Mouse (Mus musculus): ENCODE measurements around the gene Phf12. TPM values are rescaled to one million over a fixed set of nuclear protein-coding genes. Genes with fewer than 3 reads are reported as not detected.

Gene Phf12
- polyA plus RNA-seq, 1 experiment from 2014 or later: 30.6 TPM

- peaks cover 54% of the 10 kb centered on the region for H3K27me3 ChIP-seq
- H3K36me3 ChIP-seq: peaks cover 12% of the 10 kb centered on the region; the same call in 1 of the 2 replicates
Measured at GRCm38 (mm10) chr11:77974325-77974724, 8.2 kb upstream of the Phf12 start.

DNA sequence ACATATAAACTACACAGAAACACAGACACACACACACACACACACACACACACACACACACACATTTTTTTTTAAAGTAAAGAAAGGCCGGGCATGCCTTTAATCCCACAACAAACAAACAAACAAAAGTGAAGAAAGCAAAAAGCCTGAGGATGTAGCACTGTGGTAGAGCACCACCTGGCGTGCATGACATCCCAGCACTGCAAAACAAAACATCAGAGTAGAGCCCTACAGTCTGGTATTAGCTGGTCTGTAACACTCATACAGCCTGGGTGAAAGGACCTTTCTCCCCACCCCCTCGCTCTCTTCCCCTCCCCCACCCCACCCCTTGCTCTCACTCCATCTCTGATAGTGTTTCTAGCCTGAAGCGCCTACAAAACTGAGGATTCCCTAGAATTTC is 6.7 kb upstream of the Phf12 start:
- H3K4me3 ChIP-seq: no peak overlapping the region
- H3K4me1 ChIP-seq: 0 out of 2 replicates have a peak, but pooled peaks cover 3% of the 10 kb centered on the region
- no peak for ATAC-seq (ENCODE audit: low FRiP score)
- 0 out of 2 replicates have a peak, but pooled peaks cover 5% of the 10 kb centered on the region for H3K36me3 ChIP-seq
- peaks cover 54% of the 10 kb centered on the region for H3K27me3 ChIP-seq
- no peak overlapping the region for H3K4me2 ChIP-seq (replicated peaks)
- H3K27ac ChIP-seq: no peak overlapping the region
- no peaks in the 10 kb centered on the region for H3K9me3 ChIP-seq (replicated peaks)
- 39% methylated on average over 4 of the region's 4 CpGs for WGBS
- no peak overlapping the region for H3K9ac ChIP-seq

More at GRCm38 (mm10) chr11:77974325-77974724, 8.2 kb upstream of the Phf12 start:
- H3K4me3 ChIP-seq: no peak overlapping the region
- 0 out of 2 replicates have a peak, but pooled peaks have one; percentile 3 for ATAC-seq (ENCODE audit: low FRiP score)
- H3K4me1 ChIP-seq: no peaks in the 10 kb centered on the region
- 52% methylated on average over 15 of the region's 15 CpGs for WGBS
- no peak overlapping the region for H3K9ac ChIP-seq
- H3K4me2 ChIP-seq (replicated peaks): no peak overlapping the region
- no peaks in the 10 kb centered on the region for H3K9me3 ChIP-seq (replicated peaks)
- no peak overlapping the region for H3K27ac ChIP-seq

DNA sequence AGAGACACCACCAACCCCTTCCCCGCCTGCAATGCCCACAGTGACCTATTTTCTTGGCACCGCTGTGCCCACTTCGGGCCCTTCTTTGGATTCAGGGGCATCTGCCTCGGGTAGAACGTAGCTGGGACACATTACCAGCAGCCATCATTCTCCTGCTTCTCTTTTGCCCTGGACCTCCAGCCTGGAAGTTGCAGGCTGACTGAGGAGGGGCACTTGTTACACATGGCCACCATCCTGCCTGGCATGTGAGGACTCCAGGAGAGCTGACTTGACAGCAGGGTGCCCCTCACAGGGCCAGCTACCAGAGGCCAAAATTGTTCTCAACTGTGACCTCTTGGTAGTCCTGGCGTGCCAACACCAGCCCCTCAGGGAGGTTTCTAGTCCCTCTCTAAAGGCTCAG is 4.4 kb upstream of the Phf12 start:
- Histone ChIP-seq H3K9me3 (replicated peaks) (no peaks in the 10 kb centered on the region), H3K4me3 (no peak overlapping the region), H3K27me3 (peaks cover 46% of the 10 kb centered on the region), H3K9ac (no peak overlapping the region), H3K27ac (no peak overlapping the region), H3K4me2 (replicated peaks) (no peak overlapping the region), H3K4me1 (peaks cover 6% of the 10 kb centered on the region; the same call in 1 of the 2 replicates), H3K36me3 (0 out of 2 replicates have a peak, but pooled peaks cover 5% of the 10 kb centered on the region)
- WGBS: 84% methylated on average over 6 of the region's 6 CpGs
- ATAC-seq (ENCODE audit: low FRiP score): no peak

GRCm38 (mm10) chr11:77979221-77979809 is 3.2 kb upstream of the Phf12 start:
- Histone ChIP-seq H3K4me1 (peaks cover 6% of the 10 kb centered on the region; the same call in 1 of the 2 replicates), H3K4me2 (replicated peaks) (no peak overlapping the region), H3K27me3 (peaks cover 36% of the 10 kb centered on the region), H3K36me3 (0 out of 2 replicates have a peak, but pooled peaks cover 5% of the 10 kb centered on the region), H3K9me3 (replicated peaks) (no peaks in the 10 kb centered on the region), H3K27ac (no peak overlapping the region), H3K4me3 (no peak overlapping the region), H3K9ac (no peak overlapping the region)
- ATAC-seq (ENCODE audit: low FRiP score): no peak
- WGBS: 84% methylated on average over 8 of the region's 8 CpGs

- ATAC-seq (ENCODE audit: low FRiP score): no peak
- H3K4me2 ChIP-seq (replicated peaks): no peak overlapping the region
- no peak overlapping the region for H3K9ac ChIP-seq
- peaks cover 27% of the 10 kb centered on the region for H3K27me3 ChIP-seq
- 35% methylated on average over 11 of the region's 11 CpGs for WGBS
- H3K4me1 ChIP-seq: peaks cover 14% of the 10 kb centered on the region
- H3K36me3 ChIP-seq: 0 out of 2 replicates have a peak, but pooled peaks cover 5% of the 10 kb centered on the region
- no peak overlapping the region for H3K27ac ChIP-seq
- H3K4me3 ChIP-seq: no peak overlapping the region
- no peaks in the 10 kb centered on the region for H3K9me3 ChIP-seq (replicated peaks)
Measured at GRCm38 (mm10) chr11:77980281-77981204, 2.0 kb upstream of the Phf12 start.

GRCm38 (mm10) chr11:77981609-77982440 is 729 bp upstream of the Phf12 start:
- H3K4me1 ChIP-seq: peaks cover 23% of the 10 kb centered on the region
- H3K4me3 ChIP-seq: peak overlapping the region; percentile 100
- peaks cover 8% of the 10 kb centered on the region; the same call in 1 of the 2 replicates for H3K36me3 ChIP-seq
- peak; percentile 88 for ATAC-seq (ENCODE audit: low FRiP score)
- H3K9me3 ChIP-seq (replicated peaks): no peaks in the 10 kb centered on the region
- whole genome bisulfite sequencing: 0% methylated on average over 29 of the region's 29 CpGs
- peaks cover 16% of the 10 kb centered on the region for H3K27me3 ChIP-seq
- H3K9ac ChIP-seq: no peak overlapping the region
- peak overlapping the region; percentile 49 for H3K4me2 ChIP-seq (replicated peaks)
- H3K27ac ChIP-seq: peak overlapping the region; percentile 95

- no peaks in the 10 kb centered on the region for H3K9me3 ChIP-seq (replicated peaks)
Measured at GRCm38 (mm10) chr11:77983191-77983936, 810 bp downstream of the Phf12 start.

DNA sequence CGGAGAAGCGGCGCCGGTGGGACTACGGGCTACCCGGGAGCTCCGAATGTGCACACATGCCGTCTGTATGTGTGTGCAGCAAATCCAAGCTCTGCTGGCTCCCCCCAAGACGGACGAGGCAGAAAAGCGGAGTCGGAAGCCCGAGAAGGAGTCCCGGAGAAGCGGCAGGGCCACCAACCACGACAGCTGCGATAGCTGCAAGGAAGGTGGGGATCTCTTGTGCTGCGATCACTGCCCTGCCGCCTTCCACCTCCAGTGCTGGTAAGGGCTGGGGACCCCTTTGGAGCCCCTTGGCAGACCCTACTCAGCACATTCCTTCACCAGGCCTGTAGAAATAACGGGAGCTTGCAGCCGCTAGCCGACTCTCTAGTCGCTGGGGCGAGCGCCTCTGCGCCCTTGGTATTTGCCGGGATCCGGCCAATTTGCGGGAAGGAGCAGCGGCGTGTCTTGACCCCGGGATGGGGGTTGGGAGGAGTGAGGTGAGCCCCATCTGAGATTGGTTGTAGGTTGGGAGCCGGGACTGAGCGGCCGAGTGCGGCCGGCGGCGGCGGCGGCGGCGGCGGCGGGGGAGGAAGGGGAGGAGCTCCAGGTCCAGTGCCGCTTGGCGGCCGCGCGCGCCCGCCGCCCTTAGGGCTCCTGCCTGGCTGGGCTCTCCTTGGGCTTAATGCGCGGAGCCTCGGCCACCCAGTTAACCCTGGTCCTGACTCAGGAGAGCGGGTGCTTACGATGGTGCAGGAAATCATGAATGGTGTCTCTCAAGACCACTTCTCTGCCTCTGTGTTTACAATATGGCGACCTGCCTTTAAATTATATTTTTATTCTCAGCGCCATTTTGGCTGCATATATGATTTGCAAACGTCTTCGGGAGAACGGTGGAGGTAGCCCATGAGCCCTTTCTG is 1.6 kb downstream of the Phf12 start:
- ATAC-seq (ENCODE audit: low FRiP score): 0 out of 2 replicates have a peak, but pooled peaks have one; percentile 2
- H3K4me2 ChIP-seq (replicated peaks): peak overlapping the region; percentile 72

More at GRCm38 (mm10) chr11:77983191-77983936, 810 bp downstream of the Phf12 start:
- Histone ChIP-seq H3K36me3 (peaks cover 9% of the 10 kb centered on the region), H3K4me3 (peak overlapping the region; percentile 100), H3K4me2 (replicated peaks) (peak overlapping the region; percentile 72), H3K27me3 (peaks cover under 1% of the 10 kb centered on the region; the same call in 1 of the 2 replicates), H3K4me1 (peaks cover 23% of the 10 kb centered on the region), H3K9ac (peak overlapping the region; percentile 99), H3K27ac (peak overlapping the region; percentile 96)
- ATAC-seq (ENCODE audit: low FRiP score): no peak
- WGBS: under 1% methylated on average over 29 of the region's 32 CpGs

GRCm38 (mm10) chr11:77984836-77985231 is 2.3 kb downstream of the Phf12 start:
- peaks cover 23% of the 10 kb centered on the region for H3K4me1 ChIP-seq
- peak overlapping the region; percentile 96 for H3K27ac ChIP-seq
- H3K4me3 ChIP-seq: peak overlapping the region; percentile 100
- H3K9ac ChIP-seq: peak overlapping the region; percentile 99
- H3K4me2 ChIP-seq (replicated peaks): peak overlapping the region; percentile 72
- ATAC-seq (ENCODE audit: low FRiP score): no peak
- under 1% methylated on average over 13 of the region's 13 CpGs for WGBS
- no peaks in the 10 kb centered on the region for H3K27me3 ChIP-seq
- no peaks in the 10 kb centered on the region for H3K9me3 ChIP-seq (replicated peaks)
- peaks cover 20% of the 10 kb centered on the region for H3K36me3 ChIP-seq

More for the DNA sequence above, 1.6 kb downstream of the Phf12 start:
- Histone ChIP-seq H3K4me1 (peaks cover 23% of the 10 kb centered on the region), H3K27me3 (no peaks in the 10 kb centered on the region), H3K4me3 (peak overlapping the region; percentile 100), H3K36me3 (peaks cover 17% of the 10 kb centered on the region), H3K9ac (peak overlapping the region; percentile 99), H3K27ac (peak overlapping the region; percentile 96), H3K9me3 (replicated peaks) (no peaks in the 10 kb centered on the region)
- WGBS: under 1% methylated on average over 57 of the region's 63 CpGs

DNA sequence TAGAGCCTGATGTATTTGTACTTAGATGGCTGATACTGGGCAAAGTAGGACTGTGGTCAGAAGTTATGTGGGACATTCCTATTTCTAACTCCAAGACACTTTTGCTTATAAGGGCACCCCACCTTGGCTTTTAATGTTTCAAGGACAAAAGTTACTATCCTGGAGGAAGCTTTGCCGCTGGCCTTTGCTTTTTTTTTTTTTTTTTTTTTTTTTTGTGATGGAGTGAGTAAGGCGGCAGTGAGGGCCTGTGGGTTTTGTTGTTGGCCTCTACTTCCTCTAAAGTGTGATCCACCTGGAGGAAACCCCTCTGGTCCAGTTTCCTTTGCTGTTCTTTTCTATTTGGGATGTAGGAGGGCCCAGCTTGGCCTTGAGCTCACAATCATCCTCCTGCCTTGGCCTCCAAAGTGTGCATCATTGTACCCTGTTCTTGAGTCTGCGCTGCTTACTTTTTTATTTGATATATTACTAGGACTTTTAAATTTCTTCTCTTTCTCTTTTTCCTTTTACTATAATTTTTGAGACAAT is 3.0 kb downstream of the Phf12 start:
- H3K27ac ChIP-seq: peak overlapping the region; percentile 96
- WGBS: 84% methylated on average over 3 of the region's 3 CpGs
- ATAC-seq (ENCODE audit: low FRiP score): no peak

More for the DNA sequence above, 3.0 kb downstream of the Phf12 start:
- Histone ChIP-seq H3K4me2 (replicated peaks) (peak overlapping the region; percentile 72), H3K4me1 (peaks cover 19% of the 10 kb centered on the region), H3K9ac (peak overlapping the region; percentile 99), H3K9me3 (replicated peaks) (no peaks in the 10 kb centered on the region), H3K27me3 (no peaks in the 10 kb centered on the region), H3K4me3 (peak overlapping the region; percentile 100), H3K36me3 (peaks cover 24% of the 10 kb centered on the region)
